Mouse (Mus musculus) left cerebral cortex, postnatal 4 days (tissue): ENCODE measurements at regions not wholly inside any gene's neighbourhood (a gene's known extent, or its start where the extent isn't known, plus 50 kb on each side); places are given as distances from the start of the nearest gene placed in this dataset.

Source experiments
- DNase-seq: peaks from one replicate; pipeline ENCODE4 v3.0.0-alpha.2; 2022
- intact Hi-C: fragments of 180-260 bp; cut with DNase I; formaldehyde crosslinking; loops from one replicate; pipeline ENCODE4 v1.15.1; 2025

DNA sequence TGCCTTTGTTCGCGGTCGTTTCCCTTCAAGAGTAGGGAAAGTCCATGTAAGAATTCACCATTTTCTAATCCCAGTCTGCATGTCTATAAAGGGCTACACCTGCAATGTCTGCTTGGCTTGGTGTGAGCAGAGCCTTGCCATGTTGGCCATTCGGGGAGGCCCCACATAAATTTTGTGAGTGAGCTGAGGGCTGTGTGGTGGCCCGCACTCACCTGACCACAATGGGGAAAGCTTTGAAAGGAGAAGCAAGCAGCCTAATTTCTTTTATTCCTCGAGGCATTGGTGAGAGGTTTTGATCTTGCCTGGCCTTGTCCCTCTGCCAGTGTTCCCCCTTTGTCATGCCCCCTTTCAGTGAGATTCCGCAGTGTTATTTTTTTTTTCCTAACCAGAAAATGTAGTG is 70.9 kb upstream of the Tmco5 start:
- no peak for DNase-seq
- intact Hi-C loops = no loop called here

GRCm38 (mm10) chr2:116808113-116808512 is 70.4 kb upstream of the Tmco5 start:
- DNase-seq = no peak
- intact Hi-C loops = no loop called here

DNA sequence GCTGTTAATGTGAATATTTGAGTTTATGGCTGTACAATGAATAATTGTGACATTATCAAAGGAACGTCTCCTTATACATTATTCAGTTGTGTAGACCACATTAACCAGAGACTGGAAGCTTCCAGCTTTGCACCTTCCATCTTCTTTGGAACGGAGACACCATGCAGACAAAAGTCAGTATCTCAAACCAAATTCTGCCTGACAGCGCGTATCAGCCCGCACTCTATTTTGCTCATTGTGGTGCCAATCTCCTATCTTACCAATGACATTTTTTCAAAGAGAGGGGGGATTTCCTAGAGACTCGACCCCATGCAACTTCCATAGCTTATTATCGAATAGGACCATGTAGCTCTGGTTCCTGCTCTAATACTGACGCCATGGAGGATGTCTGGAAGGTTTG is 69.9 kb upstream of the Tmco5 start:
- DNase-seq = no peak
- intact Hi-C loops = no loop called here

GRCm38 (mm10) chr2:116810116-116810515 is 68.4 kb upstream of the Tmco5 start:
- no peak for DNase-seq
- intact Hi-C loops = no loop called here

DNA sequence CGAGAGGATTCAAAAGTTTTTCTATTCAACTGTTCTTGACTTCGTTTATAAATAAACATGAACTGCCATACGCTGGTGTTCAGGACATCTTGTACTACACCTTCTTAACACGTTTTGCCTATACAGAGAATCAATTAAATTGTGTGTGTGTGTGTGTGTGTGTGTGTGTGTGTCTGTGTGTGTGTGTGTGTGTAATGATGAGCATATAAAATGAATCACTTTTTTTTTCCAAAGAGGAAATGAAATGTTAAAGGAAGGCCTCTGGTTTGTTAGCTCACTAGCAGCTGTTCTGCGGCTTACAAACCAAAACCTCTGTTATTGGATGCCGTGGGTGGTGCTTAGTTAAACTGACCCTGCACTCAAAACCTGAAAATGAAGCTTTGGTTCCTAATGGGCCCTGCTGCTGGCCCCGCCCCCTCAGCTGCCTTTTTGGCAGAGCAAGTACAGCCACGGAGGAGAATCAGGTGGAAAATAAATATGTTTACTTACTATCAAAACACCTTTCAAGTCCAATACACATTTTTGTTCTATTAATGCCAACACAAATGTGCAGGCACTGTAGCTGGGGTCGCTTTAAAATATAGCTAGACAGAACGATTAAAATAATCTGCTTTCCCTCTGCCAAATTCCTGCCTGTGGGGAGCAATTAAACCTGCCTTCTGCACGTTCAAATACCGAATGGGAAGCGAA is 65.5 kb upstream of the Tmco5 start:
- intact Hi-C loops = no loop called here
- DNase-seq = peak; percentile 30

GRCm38 (mm10) chr2:116813559-116813895 is 65.0 kb upstream of the Tmco5 start:
- intact Hi-C loops = no loop called here
- no peak for DNase-seq

- no peak for DNase-seq
- intact Hi-C loops = no loop called here
Measured at GRCm38 (mm10) chr2:116817134-116817533, 61.4 kb upstream of the Tmco5 start.

GRCm38 (mm10) chr2:116817561-116817960 is 60.9 kb upstream of the Tmco5 start:
- no peak for DNase-seq
- intact Hi-C loops = no loop called here

- intact Hi-C loops = no loop called here
- no peak for DNase-seq
Measured at GRCm38 (mm10) chr2:116818550-116818949, 59.9 kb upstream of the Tmco5 start.

- no peak for DNase-seq
- intact Hi-C loops = no loop called here
Measured at GRCm38 (mm10) chr2:116819016-116819687, 59.3 kb upstream of the Tmco5 start.

- DNase-seq = peak; percentile 27
- intact Hi-C loops = loop anchor here (5.0 to 10.0 kb wide), 2 partner anchors 964 to 1966 kb away; no protein-coding TSS in a partner anchor
Measured at GRCm38 (mm10) chr2:116820831-116821745, 57.4 kb upstream of the Tmco5 start.
